Mouse (Mus musculus) left cerebral cortex, postnatal 10 days (tissue): ENCODE data around the gene Gm11172. TPM values are rescaled to one million over a fixed set of nuclear protein-coding genes. Genes with fewer than 3 reads are reported as not detected.
A peak's percentile ranks its signal among the peaks of the same experiment; 100 is the strongest.

ENCODE experiments used
- DNase-seq, 2 experiments: peaks; one replicate each; pipeline ENCODE4 v3.0.0; 2021 to 2022; ENCODE audit warnings: low spot score in 2 of 2, mixed read lengths in 1 of 2; ENCODE audit errors: extremely low spot score in 1 of 2
- intact Hi-C: fragments of 180-260 bp; cut with DNase I; formaldehyde crosslinking; loops from one replicate; pipeline ENCODE4 v1.15.1; 2025
- total RNA-seq, 2 experiments: library from RNA; stranded (reverse); gene quantifications; 2 replicates each; pipeline ENCODE4 v1.2.3; 2021

Gene Gm11172
- total RNA-seq, result not detected

DNA sequence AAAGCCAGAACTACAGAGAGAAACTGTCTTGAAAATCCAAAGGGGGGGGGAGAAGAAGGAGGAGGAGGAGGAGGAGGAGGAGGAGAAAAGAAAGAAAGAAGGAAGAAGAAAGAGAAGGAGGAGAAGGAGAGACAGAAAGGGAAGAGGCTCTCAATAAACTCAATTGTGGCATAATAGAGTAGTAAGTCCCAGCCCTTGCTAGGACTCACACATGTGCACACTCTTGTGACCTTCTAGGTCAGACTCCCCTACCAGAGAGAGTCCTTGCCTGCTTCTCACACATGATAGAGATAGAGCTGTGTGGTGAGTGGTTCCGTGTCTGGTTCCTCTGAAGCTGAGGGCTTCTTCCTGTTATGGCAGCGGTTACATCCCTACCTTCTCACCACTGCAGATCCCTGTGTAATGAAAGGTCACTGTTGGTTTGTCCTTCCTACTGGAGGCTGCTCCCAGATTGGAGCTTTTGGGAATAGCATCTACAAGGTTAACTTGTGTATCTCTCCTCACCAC, at the start of gene Gm11172:
Gene Gm11172 (plus strand): TSS at position 51 of the 507 bp plus-strand sequence.
- intact Hi-C loops, result no loop called here
- no peak for DNase-seq

DNA sequence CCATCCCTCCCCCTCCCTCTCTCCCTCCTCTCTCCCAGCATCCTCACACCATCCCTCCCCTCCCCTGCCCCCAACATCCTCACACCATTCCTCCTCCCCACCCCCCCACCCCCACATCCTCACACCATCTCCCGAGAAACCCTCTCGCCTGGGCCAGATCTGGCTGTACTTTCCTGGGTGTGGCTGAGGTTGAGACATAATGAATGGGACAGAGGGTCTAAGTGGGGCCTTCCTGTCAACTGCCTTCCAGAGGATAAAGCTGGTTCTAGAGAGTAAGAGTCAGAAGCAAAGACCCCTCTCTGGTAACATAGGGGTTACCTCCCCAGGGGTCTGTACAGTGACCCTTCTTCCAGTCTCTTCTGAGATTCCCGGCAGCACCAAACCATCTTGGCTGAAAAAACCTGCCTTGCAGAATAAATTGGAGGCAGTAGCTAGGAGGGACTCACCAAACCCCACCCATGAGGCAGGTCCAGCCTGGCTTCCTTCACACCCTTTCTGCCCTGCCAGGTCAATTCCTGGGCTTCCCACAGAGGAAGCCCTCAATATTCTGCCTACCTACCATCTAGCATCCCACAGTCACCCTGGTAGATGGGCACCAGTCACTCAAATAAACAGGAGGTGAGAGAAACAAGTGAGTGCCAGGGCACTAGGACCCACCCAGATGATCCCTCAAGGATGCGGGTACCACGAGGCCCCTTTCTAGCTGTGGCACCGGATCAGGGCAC, 49.0 kb upstream of the Gm11172 start:
- no peak for DNase-seq
- intact Hi-C loops, result no loop called here

DNA sequence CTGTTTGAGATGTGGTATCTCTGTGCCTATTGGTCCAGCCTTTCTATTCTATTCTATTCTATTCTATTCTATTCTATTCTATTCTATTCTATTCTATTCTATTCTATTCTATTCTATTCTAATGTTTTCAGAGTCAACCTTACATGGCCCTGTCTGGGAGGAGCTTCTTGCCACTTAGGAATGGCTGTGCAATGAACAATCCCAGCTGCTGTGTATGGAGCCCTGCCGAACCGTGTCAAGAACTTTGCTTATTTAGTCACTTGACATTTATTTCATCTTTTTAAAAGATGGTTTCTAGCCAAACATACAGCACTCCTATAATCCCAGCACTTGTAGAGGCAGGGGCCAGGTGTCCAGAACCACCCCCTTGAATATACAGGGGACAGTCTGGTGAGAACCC, 48.4 kb upstream of the Gm11172 start:
- intact Hi-C loops, result no loop called here
- DNase-seq, result no peak

DNA sequence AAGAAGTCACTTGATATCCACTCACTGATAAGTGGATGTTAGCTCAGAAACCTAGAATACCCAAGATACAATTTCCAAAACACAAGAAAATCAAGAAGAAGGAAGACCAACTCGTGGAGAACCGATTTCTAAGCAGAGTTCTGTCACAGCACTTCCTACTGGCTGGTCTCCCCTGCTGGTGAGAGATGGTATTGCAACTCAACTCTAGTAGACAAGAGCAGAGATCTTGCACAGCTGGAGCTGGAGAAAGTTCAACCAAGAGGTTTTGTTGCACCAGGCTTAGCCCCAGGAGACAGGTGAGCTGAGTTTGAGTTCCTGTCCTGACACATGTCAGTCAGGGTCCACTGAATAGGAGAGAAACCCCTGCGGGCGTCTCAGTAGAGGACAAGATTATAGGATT, 45.6 kb upstream of the Gm11172 start:
- peak; percentile 44 to 76 for DNase-seq
- intact Hi-C loops, result no loop called here

DNA sequence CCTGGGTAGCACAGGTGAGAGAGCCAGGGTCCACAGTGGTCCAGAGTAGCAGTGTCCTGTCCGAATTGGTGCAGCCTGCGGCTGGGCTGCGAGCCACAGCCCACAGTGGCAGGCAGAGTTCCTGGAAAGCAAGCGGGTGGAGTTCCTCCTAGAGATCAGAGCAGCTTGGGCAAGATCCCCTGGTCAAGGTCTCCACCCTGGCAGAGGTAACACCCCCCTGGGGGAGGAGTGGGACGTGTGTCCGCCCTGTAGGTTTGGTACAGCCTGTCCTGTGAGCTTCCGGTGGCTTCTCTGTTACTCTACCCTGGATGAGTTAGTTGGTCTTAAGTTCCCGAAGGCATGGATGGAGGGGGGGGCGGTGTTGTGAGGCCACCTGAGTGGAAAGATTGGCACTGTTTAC, 43.9 kb upstream of the Gm11172 start:
- intact Hi-C loops, result no loop called here
- DNase-seq, result no peak

DNA sequence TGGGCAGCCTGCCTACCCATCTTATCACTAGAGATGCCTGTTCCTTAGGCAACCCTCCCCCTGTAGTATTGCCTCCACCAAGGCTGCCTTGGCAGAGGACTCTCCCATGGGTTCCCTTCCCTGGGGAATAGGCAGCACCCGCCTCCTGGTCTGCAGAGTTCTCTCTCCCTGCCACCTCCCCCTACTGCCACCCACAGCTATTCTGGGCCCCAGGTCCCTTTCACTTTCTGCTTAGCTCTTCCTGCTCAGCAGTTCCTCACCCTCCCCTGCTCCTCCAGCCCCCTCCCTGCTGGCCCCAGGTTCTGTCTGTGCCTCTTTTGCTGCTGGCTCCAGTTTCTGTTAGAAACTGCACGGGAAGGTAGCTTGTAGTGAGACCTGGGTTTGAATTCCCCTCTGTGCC, 43.1 kb upstream of the Gm11172 start:
- no peak for DNase-seq
- intact Hi-C loops, result no loop called here

DNA sequence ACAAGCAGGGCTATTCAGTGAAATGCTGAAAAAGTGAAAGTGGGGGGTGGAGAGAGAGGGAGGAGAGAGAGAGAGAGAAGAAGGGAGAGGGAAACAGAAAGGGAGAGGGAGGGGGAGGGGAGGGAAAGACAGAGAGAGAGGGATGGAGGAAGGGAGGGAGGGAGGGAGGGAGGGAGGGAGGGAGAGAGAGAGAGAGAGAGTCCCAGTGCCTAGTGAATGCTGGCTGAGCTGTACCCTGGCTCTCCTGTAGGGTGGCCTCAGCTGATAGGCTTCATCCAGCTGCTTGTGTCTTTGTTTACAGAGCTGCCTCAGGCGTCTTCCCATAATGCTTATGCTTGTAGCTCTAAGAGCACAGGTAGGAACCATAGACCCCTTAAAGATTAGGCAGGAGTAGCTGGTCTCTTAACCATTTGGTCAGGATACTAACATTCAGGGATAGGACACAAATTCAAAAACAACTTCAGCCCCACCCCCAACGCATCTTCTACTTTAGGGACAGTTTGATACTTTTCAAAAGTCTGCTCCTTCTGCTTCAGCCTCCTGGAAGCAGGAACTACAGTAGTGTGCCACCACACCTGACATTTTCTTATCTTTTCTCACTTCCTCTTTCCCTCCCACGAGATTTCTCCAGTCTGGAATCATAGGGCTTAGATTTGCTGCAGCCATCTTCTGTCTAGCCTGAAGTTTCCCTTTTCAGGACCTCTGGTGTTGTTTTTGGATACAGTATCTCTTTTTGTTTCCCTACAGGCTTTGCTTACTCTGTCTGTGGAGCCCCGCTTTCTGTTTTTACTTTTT, 42.0 kb upstream of the Gm11172 start:
- intact Hi-C loops, result no loop called here
- no peak for DNase-seq

DNA sequence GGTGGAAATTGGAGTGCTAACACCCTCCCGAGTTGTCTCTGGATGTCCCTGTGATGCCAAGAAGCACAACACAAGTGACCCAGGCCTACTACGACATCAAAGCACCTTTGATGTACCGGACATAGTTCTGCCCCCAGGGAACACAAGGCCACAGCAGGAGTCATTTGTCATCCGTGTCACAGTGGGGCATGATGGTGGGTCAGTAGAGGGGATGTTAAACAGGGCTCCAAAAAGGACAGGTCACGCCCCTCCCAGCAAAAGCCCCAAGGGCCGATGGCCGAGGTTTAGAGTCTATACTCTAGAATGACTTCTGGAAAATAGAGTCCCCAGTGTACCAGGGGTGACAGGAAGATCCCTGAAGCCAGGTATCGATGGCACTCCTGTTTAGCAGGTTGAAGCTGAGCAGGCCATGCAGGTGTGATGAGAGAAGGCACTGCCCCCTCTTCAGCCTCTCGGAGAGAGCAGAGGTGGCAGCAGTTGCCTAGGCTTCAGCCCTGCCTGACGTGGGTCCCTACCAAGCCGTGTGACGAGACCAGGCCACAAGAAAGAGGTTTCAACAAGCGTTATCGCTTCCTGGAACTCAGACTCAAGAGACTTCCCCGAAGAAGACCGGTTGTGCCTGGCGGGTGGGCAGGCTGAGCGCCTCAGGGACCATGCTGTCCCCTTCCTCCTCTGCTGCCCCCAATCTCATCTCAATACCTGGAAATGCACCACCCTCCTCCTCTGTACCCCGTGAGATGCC, 40.8 kb upstream of the Gm11172 start:
- no peak for DNase-seq
- intact Hi-C loops, result no loop called here

DNA sequence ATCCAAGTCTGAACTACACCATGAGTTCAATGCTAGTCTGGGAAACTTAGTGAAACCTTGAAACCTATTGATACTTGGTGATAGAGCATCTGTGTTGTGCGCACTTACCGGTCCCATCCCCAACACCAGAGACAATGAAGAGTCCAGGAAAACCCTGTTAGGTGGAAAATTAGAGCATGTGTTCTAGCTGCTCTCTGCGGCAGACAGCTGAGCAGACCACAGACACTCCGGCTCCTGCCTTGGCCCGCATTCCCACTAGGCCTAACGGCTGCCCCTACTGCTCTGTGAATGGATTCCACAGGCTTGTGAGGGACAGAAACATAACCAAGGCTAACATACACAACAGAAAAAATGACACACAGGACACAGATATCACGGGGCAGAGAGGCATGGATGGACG, 39.2 kb upstream of the Gm11172 start:
- intact Hi-C loops, result no loop called here
- DNase-seq, result no peak

DNA sequence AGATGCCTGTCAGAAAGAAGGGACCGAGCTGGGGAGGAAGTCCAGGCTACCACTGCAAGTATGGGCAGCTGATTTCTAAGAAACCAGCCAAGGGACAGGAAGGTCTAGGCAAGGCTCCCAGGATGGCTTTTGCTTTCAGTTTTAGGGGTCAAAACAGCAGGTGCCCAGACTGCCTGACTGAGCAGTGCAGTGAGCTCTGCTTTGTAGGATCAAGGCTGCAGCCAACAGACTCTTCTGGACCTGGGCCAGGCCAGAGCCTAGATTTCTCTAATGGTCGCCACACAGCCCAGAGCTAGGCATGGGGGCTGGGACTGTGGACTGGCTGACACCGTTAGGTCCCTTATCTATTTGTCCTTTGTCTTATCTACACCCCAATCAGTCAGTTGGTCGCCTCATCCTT, 38.0 kb upstream of the Gm11172 start:
- no peak for DNase-seq
- intact Hi-C loops, result no loop called here

DNA sequence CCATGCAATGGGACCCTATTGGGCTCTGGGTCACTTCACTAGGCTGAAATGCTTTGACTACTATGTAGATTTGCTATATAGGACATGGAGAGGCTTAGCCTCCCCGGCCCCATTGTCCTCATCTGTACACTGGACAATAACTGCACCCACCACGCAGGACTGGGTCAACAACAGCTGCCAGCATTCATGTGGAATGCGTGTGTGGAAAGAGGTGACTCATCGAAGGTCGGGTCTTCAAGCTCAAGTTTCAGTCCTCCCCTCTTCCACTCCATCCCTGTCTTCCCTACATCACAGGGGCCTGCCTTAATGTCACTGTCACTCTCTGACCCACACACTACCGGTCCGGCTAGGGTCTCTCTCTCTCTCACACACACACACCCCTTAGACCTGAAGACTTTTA, 36.4 kb upstream of the Gm11172 start:
- no peak for DNase-seq
- intact Hi-C loops, result no loop called here

DNA sequence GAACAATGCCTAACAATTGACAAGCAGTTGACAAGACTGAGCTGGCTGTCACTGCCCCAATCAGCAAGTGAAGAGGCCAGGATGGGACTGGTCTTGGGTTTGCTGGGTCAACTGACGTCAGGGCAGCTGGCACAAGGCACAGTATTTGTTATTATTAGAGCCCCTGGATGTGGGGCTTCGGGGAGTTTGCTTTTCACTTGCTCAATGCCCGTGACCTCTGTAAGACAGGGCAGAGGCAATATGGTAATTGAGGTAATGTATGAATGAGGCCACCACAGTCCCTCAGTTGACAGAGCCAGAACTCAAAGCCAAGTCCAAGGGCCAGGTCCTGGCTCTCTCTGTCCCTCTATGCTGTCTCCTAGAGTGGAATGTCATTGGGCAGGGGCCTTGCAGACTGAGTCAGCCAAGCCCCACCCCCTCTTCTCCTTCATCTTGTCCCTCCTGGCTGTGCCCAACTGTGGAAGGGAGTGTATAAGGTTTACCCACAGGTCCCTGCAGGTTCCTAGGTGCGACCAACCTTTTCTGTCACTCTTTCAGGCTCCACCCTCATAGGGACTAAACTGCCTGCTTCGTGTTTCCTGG, 35.0 kb upstream of the Gm11172 start:
- intact Hi-C loops, result no loop called here
- no peak for DNase-seq

DNA sequence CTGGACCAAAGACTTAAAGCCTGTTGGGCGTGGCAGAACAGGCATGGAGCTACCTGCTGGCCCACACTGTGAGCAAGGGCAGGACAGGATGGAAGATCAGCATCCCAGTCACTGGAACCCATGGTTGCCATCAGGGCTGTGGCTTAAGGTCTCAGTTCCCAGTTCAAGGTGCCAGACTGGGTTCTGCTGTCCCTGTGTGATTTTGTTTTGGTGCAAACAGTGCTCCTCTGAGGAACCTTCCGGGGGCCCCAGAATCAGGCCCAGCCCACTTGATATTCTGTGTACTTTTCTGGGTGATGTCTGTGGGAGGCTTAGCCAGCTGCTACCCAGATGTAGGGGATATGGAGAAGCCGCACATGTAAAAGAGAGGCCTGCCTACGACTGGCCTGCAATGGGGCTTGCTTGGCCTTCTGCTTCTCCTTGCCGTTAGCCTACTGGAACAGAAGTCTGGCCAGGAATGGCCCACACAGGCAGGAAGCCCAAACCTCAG, 32.0 kb upstream of the Gm11172 start:
- no peak for DNase-seq
- intact Hi-C loops, result no loop called here

DNA sequence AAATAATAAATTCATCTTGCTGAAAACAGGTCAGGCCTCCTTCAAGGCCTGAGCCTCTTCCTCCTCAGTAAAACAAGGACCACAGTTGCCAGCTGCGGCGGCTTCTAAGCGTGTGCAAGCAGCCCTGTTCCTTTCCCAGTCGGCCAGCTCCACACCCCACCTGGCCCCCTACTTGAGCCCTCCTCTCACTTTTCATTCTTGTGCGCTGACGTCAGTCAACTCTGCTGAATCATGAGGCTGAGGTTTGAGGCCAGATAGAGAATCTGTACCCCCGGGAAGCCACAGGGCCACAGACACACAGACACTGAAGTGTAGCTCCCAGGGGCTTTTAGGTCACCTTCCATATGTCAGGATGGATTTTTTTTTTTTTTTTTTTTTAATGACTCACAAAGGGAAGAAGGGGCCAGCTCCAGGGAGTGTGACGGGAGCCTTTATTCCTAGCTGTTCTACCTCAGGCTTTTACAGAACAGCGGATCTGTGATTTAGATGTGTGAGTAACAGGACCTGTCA, 30.8 kb upstream of the Gm11172 start:
- DNase-seq, result no peak
- intact Hi-C loops, result no loop called here

DNA sequence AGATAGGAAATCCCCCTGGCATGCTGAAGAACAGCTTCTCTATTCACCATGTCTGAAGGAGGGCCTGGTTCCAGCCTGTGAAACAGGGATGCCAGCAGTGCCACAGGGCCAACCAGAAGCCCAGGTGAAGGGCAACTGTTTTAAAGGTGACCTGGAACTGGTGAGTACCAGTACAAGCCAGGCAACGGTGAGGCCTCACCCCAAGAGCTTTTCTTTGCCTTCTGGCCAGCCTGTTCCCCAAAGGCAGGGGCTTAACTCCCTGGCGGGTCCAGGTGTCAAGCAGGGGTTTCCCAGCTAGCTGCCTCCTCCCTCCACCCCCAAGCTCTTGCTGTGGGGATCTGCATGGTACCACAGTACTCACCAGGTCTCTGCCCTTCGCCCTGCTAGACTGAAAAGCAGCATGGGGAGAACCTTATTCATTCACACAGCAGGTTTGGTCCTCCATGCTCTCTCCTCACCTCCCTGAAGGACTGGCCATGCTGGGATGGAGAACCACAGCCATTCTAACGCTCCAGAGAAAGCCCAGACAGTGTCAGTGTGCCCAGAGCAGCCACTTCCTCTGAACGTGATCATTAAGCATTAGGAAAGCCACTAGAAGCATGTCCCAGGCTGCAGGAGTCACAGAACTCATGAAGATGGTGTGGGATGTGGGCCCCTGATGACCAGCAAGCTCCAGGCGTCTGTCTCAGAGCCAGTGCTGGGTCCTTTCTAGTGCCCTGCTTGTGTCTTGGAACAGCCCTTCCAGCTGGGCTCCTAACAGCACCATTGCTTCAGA, 30.2 kb upstream of the Gm11172 start:
- intact Hi-C loops, result no loop called here
- no peak for DNase-seq

DNA sequence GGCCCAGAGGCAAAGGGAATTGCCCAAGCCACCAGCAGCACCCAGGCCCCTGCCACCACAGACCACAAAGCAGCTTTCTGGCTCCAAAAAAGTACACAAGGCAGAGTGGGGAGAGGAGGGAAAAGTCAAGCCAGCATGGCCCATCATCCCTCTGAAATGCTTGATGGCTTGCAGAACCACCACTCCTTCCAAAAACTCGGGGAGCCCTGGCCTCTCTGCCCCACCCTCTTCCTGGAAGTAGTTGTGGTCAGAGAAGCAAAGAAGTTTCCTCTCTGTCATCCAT, 29.6 kb upstream of the Gm11172 start:
- DNase-seq, result no peak
- intact Hi-C loops, result no loop called here

DNA sequence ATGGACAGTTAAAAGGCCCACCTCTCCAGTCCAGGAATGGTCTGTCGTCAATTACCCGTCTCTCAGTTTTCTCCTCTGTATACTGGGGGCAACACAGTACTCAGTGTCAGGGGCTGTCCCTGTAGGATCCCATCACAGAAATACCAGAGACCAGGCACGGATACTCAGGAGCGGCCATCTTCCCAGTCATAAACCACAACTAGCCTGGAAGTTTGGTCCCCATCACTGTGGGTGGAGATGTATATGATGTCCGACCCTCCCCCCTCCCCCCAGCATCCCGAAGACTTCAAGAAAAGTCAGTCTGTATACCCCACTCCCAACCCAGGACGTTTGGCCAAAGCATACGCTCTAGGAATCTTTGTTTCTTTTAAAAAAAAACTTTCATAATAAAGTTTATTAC, 29.3 kb upstream of the Gm11172 start:
- no peak for DNase-seq
- intact Hi-C loops, result no loop called here
